Mouse (Mus musculus): ENCODE data around the gene Kcnj6. TPM values are rescaled to one million over a fixed set of nuclear protein-coding genes. Genes with fewer than 3 reads are reported as not detected.

Gene Kcnj6
- not detected in 2 replicates for polyA plus RNA-seq (2012; ENCODE audit: insufficient read depth, insufficient read length, missing spikeins)

DNA sequence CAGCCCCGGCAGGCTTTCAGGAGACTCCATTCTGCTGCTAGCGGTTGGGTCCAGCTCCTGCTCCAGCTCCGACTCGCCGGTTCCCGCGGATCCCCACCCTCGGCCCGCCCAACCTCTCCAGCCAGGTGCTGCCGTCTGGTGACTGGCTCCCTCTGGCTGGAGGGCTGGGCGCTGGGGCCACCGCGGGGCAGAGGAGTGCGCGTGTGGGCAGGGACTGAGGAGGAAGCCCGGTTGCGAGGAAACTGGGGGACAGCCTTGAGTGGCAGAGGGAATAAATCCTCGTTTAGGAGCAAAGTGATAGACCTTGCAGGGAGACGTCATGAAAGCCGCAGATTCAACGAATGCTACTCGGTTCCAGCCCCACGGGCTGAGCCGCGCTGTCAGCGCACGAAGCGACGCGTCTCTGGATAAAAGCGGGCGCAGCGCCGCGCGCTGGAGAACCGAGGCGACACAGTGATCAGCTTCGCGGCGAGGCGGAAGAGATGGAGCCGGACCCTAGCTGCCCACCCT is at the start of gene Kcnj6:
TSS of gene Kcnj6 (minus strand) at position 362 of the 510 bp plus-strand sequence.
- no peak within 1 kb of the TSS for H3K4me3 ChIP-seq (ENCODE audit: insufficient read depth, low read depth, low read length)
- no peaks in the 10 kb centered on the region for H3K4me1 ChIP-seq (ENCODE audit: control insufficient read depth, insufficient read depth, insufficient read length, low read length)
- H3K27ac ChIP-seq (replicated peaks; ENCODE audit: low read depth, low read length), result no peak within 1 kb of the TSS

- Histone ChIP-seq H3K4me1 (ENCODE audit: control insufficient read depth, insufficient read depth, insufficient read length, low read length) (no peaks in the 10 kb centered on the region), H3K4me3 (ENCODE audit: insufficient read depth, low read depth, low read length) (no peak overlapping the region), H3K27ac (replicated peaks; ENCODE audit: low read depth, low read length) (no peak overlapping the region)
These were observed 12.4 kb upstream of the Kcnj6 start for GRCm38 (mm10) chr16:95009937-95010336.

GRCm38 (mm10) chr16:95004599-95004998 is 7.1 kb upstream of the Kcnj6 start:
- H3K27ac ChIP-seq (replicated peaks; ENCODE audit: low read depth, low read length), result no peak overlapping the region
- H3K4me3 ChIP-seq (ENCODE audit: insufficient read depth, low read depth, low read length), result no peak overlapping the region
- no peaks in the 10 kb centered on the region for H3K4me1 ChIP-seq (ENCODE audit: control insufficient read depth, insufficient read depth, insufficient read length, low read length)

DNA sequence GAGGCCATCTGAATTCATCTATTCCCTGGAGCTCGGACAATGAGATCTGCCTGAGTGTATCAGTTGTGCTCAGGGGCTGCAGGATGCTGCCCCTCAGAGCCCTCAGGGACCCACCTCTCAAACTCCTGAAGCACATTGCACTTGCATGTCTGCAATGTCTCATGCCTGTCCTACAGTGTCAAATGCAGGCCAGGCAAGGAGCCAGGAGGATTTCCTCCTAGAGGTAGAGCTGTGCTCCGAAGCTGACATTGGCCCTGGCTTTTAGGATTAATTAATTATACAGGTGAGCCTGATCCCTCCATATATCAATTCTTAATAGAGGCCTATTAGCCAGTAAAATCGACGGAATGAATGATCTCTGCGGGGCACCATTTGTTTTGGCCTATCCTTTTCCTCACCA is 2.0 kb upstream of the Kcnj6 start:
- Histone ChIP-seq H3K4me3 (ENCODE audit: insufficient read depth, low read depth, low read length) (no peak overlapping the region), H3K4me1 (ENCODE audit: control insufficient read depth, insufficient read depth, insufficient read length, low read length) (no peaks in the 10 kb centered on the region), H3K27ac (replicated peaks; ENCODE audit: low read depth, low read length) (no peak overlapping the region)

- no peak overlapping the region for H3K4me3 ChIP-seq (ENCODE audit: insufficient read depth, low read depth, low read length)
- no peaks in the 10 kb centered on the region for H3K4me1 ChIP-seq (ENCODE audit: control insufficient read depth, insufficient read depth, insufficient read length, low read length)
- no peak overlapping the region for H3K27ac ChIP-seq (replicated peaks; ENCODE audit: low read depth, low read length)
These were observed 1.5 kb upstream of the Kcnj6 start for GRCm38 (mm10) chr16:94999019-94999418.

DNA sequence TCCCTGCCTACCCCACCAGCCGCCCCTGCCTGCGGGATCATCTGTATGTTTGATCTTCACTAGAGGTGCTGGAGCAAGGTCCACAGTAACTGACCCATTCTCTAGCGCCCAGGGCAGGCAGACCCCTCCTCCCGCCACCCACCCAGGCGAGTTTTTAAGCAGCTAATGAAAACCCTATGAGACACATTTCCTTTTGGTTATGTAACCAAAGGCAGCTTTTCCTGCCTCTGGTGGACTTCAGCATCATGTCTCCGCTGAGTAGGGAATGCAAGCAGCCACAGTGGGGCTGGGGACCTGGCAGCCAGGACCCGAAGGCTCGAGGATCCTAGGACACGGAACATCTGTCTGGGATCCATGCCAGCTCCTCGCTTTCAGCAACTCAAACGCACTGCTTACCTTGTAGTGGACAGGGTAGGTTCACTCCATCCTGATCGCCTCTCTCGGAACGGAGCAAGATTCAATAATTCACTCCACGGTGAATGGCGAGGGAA is 665 bp downstream of the Kcnj6 start:
- Histone ChIP-seq H3K27ac (replicated peaks; ENCODE audit: low read depth, low read length) (no peak overlapping the region), H3K4me1 (ENCODE audit: control insufficient read depth, insufficient read depth, insufficient read length, low read length) (no peaks in the 10 kb centered on the region), H3K4me3 (ENCODE audit: insufficient read depth, low read depth, low read length) (no peak overlapping the region)

DNA sequence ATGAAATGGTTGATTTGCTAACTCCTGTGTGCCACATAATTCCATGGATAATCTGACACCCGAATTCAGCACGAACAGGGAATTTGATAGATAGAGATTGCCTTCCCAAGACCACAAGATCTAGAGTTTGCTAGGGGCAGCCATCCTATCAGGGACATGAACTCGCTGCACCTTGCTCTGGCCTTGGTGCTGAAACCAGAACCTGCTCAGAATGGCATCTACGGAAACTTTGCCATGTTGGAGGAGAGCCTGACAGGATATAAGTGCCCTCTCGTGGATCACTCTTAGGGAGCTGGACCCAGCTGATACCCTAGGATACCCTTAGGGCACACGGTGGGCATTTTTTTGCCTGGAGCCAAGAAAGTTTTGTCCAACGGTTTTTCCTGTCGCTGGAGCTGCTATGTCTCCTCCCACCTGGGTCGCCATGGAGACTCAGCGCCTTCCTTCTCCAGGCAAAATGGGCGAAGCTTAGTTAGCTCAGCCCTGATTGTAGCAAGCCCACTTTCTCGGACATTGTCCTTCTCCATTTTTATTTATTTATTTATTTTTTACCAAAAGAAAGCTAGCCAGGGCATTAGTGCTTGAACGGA is 1.9 kb downstream of the Kcnj6 start:
- H3K4me3 ChIP-seq (ENCODE audit: insufficient read depth, low read depth, low read length), result no peak overlapping the region
- H3K27ac ChIP-seq (replicated peaks; ENCODE audit: low read depth, low read length), result no peak overlapping the region
- H3K4me1 ChIP-seq (ENCODE audit: control insufficient read depth, insufficient read depth, insufficient read length, low read length), result no peaks in the 10 kb centered on the region

DNA sequence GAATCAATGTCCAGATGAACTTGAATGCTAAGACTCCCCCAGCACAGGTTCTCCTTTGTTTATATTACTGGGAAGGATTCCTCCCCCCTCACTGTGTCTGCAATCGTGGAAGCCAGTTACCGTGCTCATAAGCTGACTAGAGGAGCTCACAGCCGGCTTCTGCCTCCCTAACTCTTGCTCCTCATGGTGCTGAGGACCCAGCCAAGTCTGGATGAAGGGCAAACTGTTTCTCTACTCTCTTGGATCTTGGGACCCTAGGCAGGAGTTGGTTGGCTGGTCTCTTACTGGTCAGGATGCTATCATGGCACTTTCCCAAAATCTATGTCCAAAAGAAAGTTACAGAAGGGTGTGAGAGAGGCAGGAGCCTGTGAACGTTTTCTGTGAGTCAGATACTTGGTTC is 2.6 kb downstream of the Kcnj6 start:
- no peak overlapping the region for H3K27ac ChIP-seq (replicated peaks; ENCODE audit: low read depth, low read length)
- no peaks in the 10 kb centered on the region for H3K4me1 ChIP-seq (ENCODE audit: control insufficient read depth, insufficient read depth, insufficient read length, low read length)
- no peak overlapping the region for H3K4me3 ChIP-seq (ENCODE audit: insufficient read depth, low read depth, low read length)

- no peak overlapping the region for H3K4me3 ChIP-seq (ENCODE audit: insufficient read depth, low read depth, low read length)
- H3K27ac ChIP-seq (replicated peaks; ENCODE audit: low read depth, low read length), result no peak overlapping the region
These were observed 3.4 kb downstream of the Kcnj6 start for GRCm38 (mm10) chr16:94994148-94994547.

DNA sequence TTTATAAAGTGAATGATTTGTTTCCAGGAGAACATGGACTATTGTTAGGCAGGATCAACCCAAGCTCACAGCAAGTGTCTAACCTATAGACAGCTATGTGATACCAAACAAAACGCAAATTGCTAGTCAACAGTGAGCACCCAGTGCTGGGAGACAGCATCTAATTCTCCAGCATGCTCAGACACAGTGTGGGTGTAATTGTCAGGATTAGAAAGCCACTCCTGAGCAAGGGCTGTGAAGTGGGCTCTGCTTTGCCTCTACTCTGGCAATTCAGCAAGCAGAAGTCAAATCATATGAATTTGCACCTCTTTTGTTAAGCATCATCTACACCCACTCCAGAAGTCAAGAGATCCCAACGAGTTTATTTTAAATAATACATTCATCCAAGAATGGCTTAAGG is 7.4 kb downstream of the Kcnj6 start:
- no peaks in the 10 kb centered on the region for H3K4me1 ChIP-seq (ENCODE audit: control insufficient read depth, insufficient read depth, insufficient read length, low read length)
- H3K4me3 ChIP-seq (ENCODE audit: insufficient read depth, low read depth, low read length), result no peak overlapping the region
- H3K27ac ChIP-seq (replicated peaks; ENCODE audit: low read depth, low read length), result no peak overlapping the region

More at GRCm38 (mm10) chr16:94994148-94994547, 3.4 kb downstream of the Kcnj6 start:
- H3K4me1 ChIP-seq (ENCODE audit: control insufficient read depth, insufficient read depth, insufficient read length, low read length), result no peaks in the 10 kb centered on the region

GRCm38 (mm10) chr16:94986731-94987130 is 10.8 kb downstream of the Kcnj6 start:
- Histone ChIP-seq H3K4me3 (ENCODE audit: insufficient read depth, low read depth, low read length) (no peak overlapping the region), H3K4me1 (ENCODE audit: control insufficient read depth, insufficient read depth, insufficient read length, low read length) (no peaks in the 10 kb centered on the region), H3K27ac (replicated peaks; ENCODE audit: low read depth, low read length) (no peak overlapping the region)

GRCm38 (mm10) chr16:94984263-94984662 is 13.2 kb downstream of the Kcnj6 start:
- Histone ChIP-seq H3K4me1 (ENCODE audit: control insufficient read depth, insufficient read depth, insufficient read length, low read length) (no peaks in the 10 kb centered on the region), H3K27ac (replicated peaks; ENCODE audit: low read depth, low read length) (no peak overlapping the region), H3K4me3 (ENCODE audit: insufficient read depth, low read depth, low read length) (no peak overlapping the region)

DNA sequence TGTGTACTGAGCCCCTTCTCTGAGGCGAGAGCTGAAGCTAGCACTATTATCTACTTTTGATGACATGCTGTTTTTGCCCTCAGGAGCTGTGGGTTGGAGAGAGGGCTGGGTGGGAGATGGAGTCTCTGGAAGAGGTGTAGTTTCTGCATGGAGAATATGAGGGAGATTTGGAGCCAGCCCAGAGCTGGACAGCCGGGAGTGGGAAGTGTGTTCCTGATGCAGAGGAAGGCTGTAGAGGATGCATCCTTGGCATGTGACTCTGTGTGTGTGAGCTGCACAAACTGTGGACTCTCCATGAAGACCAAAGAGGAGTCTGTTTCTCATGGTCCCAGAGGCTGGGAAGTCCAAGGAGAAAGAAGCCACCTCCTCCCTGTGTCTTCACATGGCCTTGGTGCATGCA is 17.1 kb downstream of the Kcnj6 start:
- Histone ChIP-seq H3K4me1 (ENCODE audit: control insufficient read depth, insufficient read depth, insufficient read length, low read length) (no peaks in the 10 kb centered on the region), H3K27ac (replicated peaks; ENCODE audit: low read depth, low read length) (no peak overlapping the region), H3K4me3 (ENCODE audit: insufficient read depth, low read depth, low read length) (no peak overlapping the region)

- no peaks in the 10 kb centered on the region for H3K4me1 ChIP-seq (ENCODE audit: control insufficient read depth, insufficient read depth, insufficient read length, low read length)
- H3K27ac ChIP-seq (replicated peaks; ENCODE audit: low read depth, low read length), result no peak overlapping the region
- H3K4me3 ChIP-seq (ENCODE audit: insufficient read depth, low read depth, low read length), result no peak overlapping the region
These were observed 18.0 kb downstream of the Kcnj6 start for GRCm38 (mm10) chr16:94979499-94979898.

DNA sequence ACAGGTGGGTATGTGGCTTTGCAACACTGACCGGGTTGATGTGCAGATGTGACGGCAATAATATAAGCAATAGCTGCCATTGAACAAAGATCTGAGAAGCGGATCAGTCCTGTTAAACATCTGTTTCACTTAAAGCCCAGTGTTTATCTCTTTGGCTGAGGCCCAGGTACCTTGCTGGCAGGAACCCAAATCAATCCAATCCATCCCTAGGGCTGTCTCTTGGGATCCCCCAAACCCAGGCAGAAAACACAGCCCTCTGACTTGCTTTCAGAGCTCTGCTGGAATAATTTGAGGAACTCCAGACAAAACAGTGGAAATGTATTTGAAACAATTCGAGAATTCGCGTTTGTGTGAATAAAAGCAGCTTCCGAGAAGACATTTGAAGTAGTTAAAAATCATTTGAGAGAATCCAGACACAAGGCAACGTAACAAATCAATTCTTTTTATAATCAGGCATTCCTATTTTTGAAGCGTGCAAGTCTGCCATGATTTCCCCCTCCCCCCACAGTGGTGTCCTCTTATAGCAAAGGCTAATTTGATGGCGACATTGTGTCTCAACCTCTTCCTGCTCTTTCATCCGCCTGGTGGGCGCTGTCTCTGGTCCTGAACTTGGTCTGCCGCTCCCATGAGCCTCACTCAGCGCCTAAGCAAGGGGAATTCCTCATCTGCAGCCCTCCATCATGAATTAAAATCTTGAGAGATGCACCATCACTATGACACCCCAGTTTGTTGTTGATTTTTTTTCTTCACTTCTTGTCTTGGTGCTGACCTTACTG is 25.2 kb downstream of the Kcnj6 start:
- Histone ChIP-seq H3K4me1 (ENCODE audit: control insufficient read depth, insufficient read depth, insufficient read length, low read length) (no peaks in the 10 kb centered on the region), H3K4me3 (ENCODE audit: insufficient read depth, low read depth, low read length) (no peak overlapping the region), H3K27ac (replicated peaks; ENCODE audit: low read depth, low read length) (no peak overlapping the region)

DNA sequence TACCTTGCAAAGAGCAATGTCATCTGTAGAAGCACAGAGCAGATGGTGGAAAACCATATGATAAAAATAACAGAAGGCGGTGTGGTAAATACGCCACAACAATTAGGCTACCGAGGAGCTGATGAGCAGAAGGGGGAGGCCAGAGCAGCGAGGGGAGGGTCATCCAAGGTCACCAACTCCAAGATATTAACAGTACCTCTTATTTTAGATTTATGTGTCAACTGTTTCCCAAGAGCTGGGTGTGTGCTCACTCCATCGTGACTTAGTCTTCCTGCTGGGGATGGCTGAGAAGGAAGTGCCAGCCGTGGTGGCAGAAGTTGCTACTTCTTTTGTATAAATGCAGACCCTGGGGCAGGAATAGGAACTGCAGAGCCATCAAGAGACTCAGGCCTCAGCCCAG is 28.6 kb downstream of the Kcnj6 start:
- Histone ChIP-seq H3K4me1 (ENCODE audit: control insufficient read depth, insufficient read depth, insufficient read length, low read length) (no peaks in the 10 kb centered on the region), H3K4me3 (ENCODE audit: insufficient read depth, low read depth, low read length) (no peak overlapping the region), H3K27ac (replicated peaks; ENCODE audit: low read depth, low read length) (no peak overlapping the region)

Measured in brown adipose tissue, adult 24 weeks (tissue).